Mouse (Mus musculus) liver, embryonic 11.5 days (tissue): ENCODE data around the gene Mta1. TPM values are rescaled to one million over a fixed set of nuclear protein-coding genes. Genes with fewer than 3 reads are reported as not detected.

ENCODE experiments used
- ATAC-seq: fragments of 200-750 bp; cut with Nextera tagmentation; replicated peaks from 2 replicates; pipeline ENCODE4 v1.8.0; 2017; ENCODE audit warnings: moderate number of reproducible peaks, mild to moderate bottlenecking, moderate TSS enrichment, moderate library complexity; ENCODE audit not compliant: low FRiP score
- DNase-seq: peaks from one replicate; pipeline ENCODE4 v3.0.0-alpha.2; 2017; ENCODE audit warnings: low spot score
- H3K27ac ChIP-seq: fragments of 300-500 bp; sonication (generic); 2 replicates; pipeline ENCODE4 v1.5.1; 2014; ENCODE audit warnings: mild to moderate bottlenecking, low read depth, low read length, control low read depth
- H3K27me3 ChIP-seq: fragments of 300-500 bp; sonication (generic); replicated peaks from 2 replicates; pipeline ENCODE4 v1.6.1; 2014; ENCODE audit warnings: low read length, mixed read lengths; ENCODE audit not compliant: control insufficient read depth, insufficient read depth
- H3K36me3 ChIP-seq: fragments of 300-500 bp; sonication (generic); 2 replicates; pipeline ENCODE4 v1.6.1; 2014; ENCODE audit warnings: mild to moderate bottlenecking, low read length, moderate library complexity, mixed read lengths; ENCODE audit not compliant: control insufficient read depth, insufficient read depth
- H3K4me1 ChIP-seq: fragments of 300-500 bp; sonication (generic); replicated peaks from 2 replicates; pipeline ENCODE4 v1.6.1; 2014; ENCODE audit warnings: low read length, mixed read lengths; ENCODE audit not compliant: control insufficient read depth, insufficient read depth
- H3K4me2 ChIP-seq: fragments of 300-500 bp; sonication (generic); 2 replicates; pipeline ENCODE4 v1.6.1; 2014; ENCODE audit warnings: mild to moderate bottlenecking, control low read depth, moderate library complexity
- H3K4me3 ChIP-seq: fragments of 300-500 bp; sonication (generic); 2 replicates; pipeline ENCODE4 v1.5.1; 2014; ENCODE audit warnings: low read depth, low read length, control low read depth
- H3K9ac ChIP-seq: fragments of 300-500 bp; sonication (generic); 2 replicates; pipeline ENCODE4 v1.6.1; 2014; ENCODE audit warnings: low read depth, low read length, control low read depth
- H3K9me3 ChIP-seq: fragments of 300-500 bp; sonication (generic); 2 replicates; pipeline ENCODE4 v1.6.1; 2016; ENCODE audit warnings: low read length, inconsistent platforms, mixed read lengths; ENCODE audit not compliant: control insufficient read depth
- WGBS: fragments of 180-500 bp; shearing (Covaris S2); extraction: QIAGEN DNeasy Blood & Tissue Kit; methylation state at CpG from one replicate; pipeline ENCODE4 v1.1.7; 2014; 5-methylcytosine and 5-hydroxymethylcytosine counted together
- polyA plus RNA-seq: library from polyadenylated mRNA; unstranded; fragments of >200 nt; fragmentation: Nextera tagmentation; extraction: Ambion mirVana; gene quantifications from 2 replicates; pipeline ENCODE4 v1.2.1, GENCODE M21; 2014

The Mta1 gene
- polyA plus RNA-seq, 1 experiment from 2014 or later: 19.2 TPM

GRCm38 (mm10) chr12:113087276-113087675 is 10.8 kb upstream of the Mta1 start:
- peaks cover 6% of the 10 kb centered on the region for H3K27me3 ChIP-seq
- no peaks in the 10 kb centered on the region for H3K9me3 ChIP-seq
- DNase-seq (no peak), ATAC-seq (no peak)
- no peak overlapping the region for H3K9ac ChIP-seq
- no peak overlapping the region for H3K4me2 ChIP-seq
- H3K27ac ChIP-seq: no peak overlapping the region
- H3K36me3 ChIP-seq: no peaks in the 10 kb centered on the region
- 68% methylated on average over 3 of the region's 3 CpGs for WGBS
- H3K4me3 ChIP-seq: no peak overlapping the region
- H3K4me1 ChIP-seq: no peaks in the 10 kb centered on the region

- Histone ChIP-seq H3K9ac (no peak overlapping the region), H3K4me2 (no peak overlapping the region), H3K4me3 (no peak overlapping the region), H3K9me3 (no peaks in the 10 kb centered on the region), H3K27ac (no peak overlapping the region), H3K27me3 (peaks cover 6% of the 10 kb centered on the region), H3K4me1 (no peaks in the 10 kb centered on the region), H3K36me3 (no peaks in the 10 kb centered on the region)
- ATAC-seq: no peak
- 36% methylated on average over 4 of the region's 4 CpGs for WGBS
- DNase-seq: no peak
Observed at GRCm38 (mm10) chr12:113088026-113088425, 10.1 kb upstream of the Mta1 start.

- H3K9me3 ChIP-seq: no peaks in the 10 kb centered on the region
- 84% methylated on average over 6 of the region's 6 CpGs for WGBS
- H3K4me3 ChIP-seq: no peak overlapping the region
- no peaks in the 10 kb centered on the region for H3K36me3 ChIP-seq
- no peak overlapping the region for H3K27ac ChIP-seq
- H3K27me3 ChIP-seq: peaks cover 6% of the 10 kb centered on the region
- DNase-seq: no peak
- no peak overlapping the region for H3K9ac ChIP-seq
- ATAC-seq: no peak
- H3K4me1 ChIP-seq: no peaks in the 10 kb centered on the region
- H3K4me2 ChIP-seq: no peak overlapping the region
Observed at GRCm38 (mm10) chr12:113089107-113089506, 9.0 kb upstream of the Mta1 start.

- Histone ChIP-seq H3K36me3 (no peaks in the 10 kb centered on the region), H3K9ac (no peak overlapping the region), H3K9me3 (no peaks in the 10 kb centered on the region), H3K4me1 (no peaks in the 10 kb centered on the region), H3K4me3 (no peak overlapping the region), H3K27me3 (peaks cover 6% of the 10 kb centered on the region), H3K4me2 (no peak overlapping the region), H3K27ac (no peak overlapping the region)
- WGBS: 80% methylated on average over 17 of the region's 17 CpGs
- ATAC-seq (no peak), DNase-seq (no peak)
Observed at GRCm38 (mm10) chr12:113090053-113090452, 8.0 kb upstream of the Mta1 start.

GRCm38 (mm10) chr12:113097040-113097439 is 1.0 kb upstream of the Mta1 start:
- WGBS: 75% methylated on average over 5 of the region's 5 CpGs
- peaks cover 23% of the 10 kb centered on the region for H3K4me1 ChIP-seq
- ATAC-seq: no peak
- peaks cover 10% of the 10 kb centered on the region for H3K36me3 ChIP-seq
- no peak overlapping the region for H3K9ac ChIP-seq
- no peaks in the 10 kb centered on the region for H3K27me3 ChIP-seq
- H3K27ac ChIP-seq: no peak overlapping the region
- peak overlapping the region; percentile 100 for H3K4me3 ChIP-seq
- H3K9me3 ChIP-seq: no peaks in the 10 kb centered on the region
- no peak for DNase-seq
- H3K4me2 ChIP-seq: no peak overlapping the region

GRCm38 (mm10) chr12:113098530-113099151 is 563 bp downstream of the Mta1 start:
- Histone ChIP-seq H3K27ac (peak overlapping the region; percentile 93), H3K4me2 (peak overlapping the region; percentile 91), H3K27me3 (no peaks in the 10 kb centered on the region), H3K9me3 (no peaks in the 10 kb centered on the region), H3K4me3 (peak overlapping the region; percentile 100), H3K36me3 (peaks cover 10% of the 10 kb centered on the region), H3K9ac (peak overlapping the region; percentile 100), H3K4me1 (peaks cover 37% of the 10 kb centered on the region)
- DNase-seq (peak; percentile 63), ATAC-seq (peak; percentile 11; the same call in 1 of the 2 replicates)
- WGBS: under 1% methylated on average over 51 of the region's 60 CpGs

- WGBS: 25% methylated on average over 6 of the region's 6 CpGs
- DNase-seq: no peak
- Histone ChIP-seq H3K36me3 (peaks cover 10% of the 10 kb centered on the region), H3K9me3 (no peaks in the 10 kb centered on the region), H3K4me1 (peaks cover 44% of the 10 kb centered on the region), H3K27me3 (no peaks in the 10 kb centered on the region), H3K27ac (peak overlapping the region; percentile 93; the same call in 1 of the 2 replicates), H3K4me3 (peak overlapping the region; percentile 100), H3K4me2 (peak overlapping the region; percentile 91), H3K9ac (peak overlapping the region; percentile 100)
- ATAC-seq: peak; percentile 19; the same call in 1 of the 2 replicates
Observed at GRCm38 (mm10) chr12:113099470-113100237, 1.6 kb downstream of the Mta1 start.

GRCm38 (mm10) chr12:113100448-113101076 is 2.5 kb downstream of the Mta1 start:
- Histone ChIP-seq H3K9ac (no peak overlapping the region; the same call in 1 of the 2 replicates), H3K36me3 (peaks cover 13% of the 10 kb centered on the region), H3K4me2 (peak overlapping the region; percentile 91), H3K27me3 (no peaks in the 10 kb centered on the region), H3K4me3 (no peak overlapping the region), H3K27ac (peak overlapping the region; percentile 19; the same call in 1 of the 2 replicates), H3K9me3 (no peaks in the 10 kb centered on the region), H3K4me1 (peaks cover 44% of the 10 kb centered on the region)
- ATAC-seq (no peak), DNase-seq (no peak)
- WGBS: 78% methylated on average over 5 of the region's 5 CpGs
